Mouse (Mus musculus): ENCODE measurements around the gene Tspan15. TPM values are rescaled to one million over a fixed set of nuclear protein-coding genes. Genes with fewer than 3 reads are reported as not detected.

Tspan15 gene
- total RNA-seq, 2 experiments from 2014 or later, result 7.9 to 9.0 TPM

Small RNAs within 50 kb of the gene (microRNA-seq; reads per million reads assigned to microRNA genes)
- 0.78 to 2.0 reads per million in 2 experiments for gene Mir7662

Other genes starting within 250 kb of the Tspan15 start
- not detected for gene Neurog3, start 98.2 kb downstream of the Tspan15 start, total RNA-seq (2021)
- gene Fam241b, start 87.3 kb downstream of the Tspan15 start, total RNA-seq (2021), result 10 to 100 TPM; 49.1 to 55.5 TPM
- under 1 TPM in 1 of 2 experiments, not detected in 1; 0.25 TPM for gene Tacr2, start 21.2 kb upstream of the Tspan15 start, total RNA-seq (2021)
- gene Hk1, start 148.7 kb upstream of the Tspan15 start, total RNA-seq (2021), result 100 to 1,000 TPM; 280 to 294 TPM
- gene Hkdc1, start 191.2 kb upstream of the Tspan15 start, total RNA-seq (2021), result 1 to 10 TPM; 5.0 to 6.4 TPM
- gene 4930507D05Rik, start 218.2 kb upstream of the Tspan15 start, total RNA-seq (2021), result 1 to 10 TPM; 1.7 to 2.1 TPM
- gene Supv3l1, start 218.5 kb upstream of the Tspan15 start, total RNA-seq (2021), result 10 to 100 TPM; 22.1 to 23.7 TPM

All from layer of hippocampus, postnatal 10 days (tissue).